Mouse (Mus musculus): Measurements from ENCODE around the gene Gm10134.
"Not testable (repeated sequence)": the region's sequence is repeated elsewhere in the genome, so short reads cannot be mapped to it uniquely, and the experiment has no call there.

The Gm10134 gene

DNA sequence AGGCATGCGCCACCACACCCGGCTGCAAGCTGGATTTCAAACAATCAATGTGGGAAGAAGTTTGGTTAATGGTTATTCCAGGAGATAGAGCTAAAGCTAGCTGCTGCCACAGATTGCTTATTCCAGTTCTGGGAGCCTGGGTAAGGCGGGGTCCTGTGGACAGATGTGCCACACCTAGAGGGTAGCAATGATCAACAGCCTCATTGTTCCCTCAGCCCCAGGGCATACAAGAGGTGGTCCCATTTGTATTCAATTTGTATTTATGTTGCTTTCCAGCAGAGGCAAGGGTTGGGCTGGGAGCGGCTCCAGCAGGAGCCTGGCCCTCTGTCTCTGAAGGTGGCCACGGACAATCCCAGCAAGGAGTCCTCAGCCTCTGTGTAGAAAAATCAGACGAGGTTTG lies 396 bp downstream of the Gm10134 start:
- DNase-seq = no peak

DNA sequence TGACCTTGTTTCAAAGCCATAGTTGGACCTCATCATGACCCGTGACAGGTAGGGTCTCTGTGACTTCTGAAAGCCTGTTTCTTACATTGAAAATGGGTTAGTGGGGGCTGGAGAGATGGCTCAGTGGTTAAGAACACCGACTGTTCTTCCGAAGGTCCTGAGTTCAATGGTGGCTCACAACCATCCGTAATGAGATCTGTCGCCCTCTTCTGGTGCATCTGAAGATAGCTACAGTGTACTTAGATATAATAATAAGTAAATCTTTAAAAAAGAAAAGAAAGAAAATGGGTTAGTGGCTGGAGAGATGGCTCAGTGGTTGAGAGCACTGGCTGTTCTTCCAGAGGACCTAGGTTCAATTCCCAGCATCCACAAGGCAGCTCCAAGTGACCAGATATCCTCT lies 5.7 kb downstream of the Gm10134 start:
- not testable (repeated sequence) for DNase-seq

GRCm38 (mm10) chr2:28512798-28513401 lies 7.0 kb downstream of the Gm10134 start, which contains the start of gene Ralgds:
Gene Ralgds (plus strand): TSS chr2:28513125.
- DNase-seq = peak; percentile 74

GRCm38 (mm10) chr2:28513431-28514370 lies 7.8 kb downstream of the Gm10134 start:
- peak; percentile 45 for DNase-seq

GRCm38 (mm10) chr2:28514489-28514888 lies 8.6 kb downstream of the Gm10134 start:
- DNase-seq = peak; percentile 89

DNA sequence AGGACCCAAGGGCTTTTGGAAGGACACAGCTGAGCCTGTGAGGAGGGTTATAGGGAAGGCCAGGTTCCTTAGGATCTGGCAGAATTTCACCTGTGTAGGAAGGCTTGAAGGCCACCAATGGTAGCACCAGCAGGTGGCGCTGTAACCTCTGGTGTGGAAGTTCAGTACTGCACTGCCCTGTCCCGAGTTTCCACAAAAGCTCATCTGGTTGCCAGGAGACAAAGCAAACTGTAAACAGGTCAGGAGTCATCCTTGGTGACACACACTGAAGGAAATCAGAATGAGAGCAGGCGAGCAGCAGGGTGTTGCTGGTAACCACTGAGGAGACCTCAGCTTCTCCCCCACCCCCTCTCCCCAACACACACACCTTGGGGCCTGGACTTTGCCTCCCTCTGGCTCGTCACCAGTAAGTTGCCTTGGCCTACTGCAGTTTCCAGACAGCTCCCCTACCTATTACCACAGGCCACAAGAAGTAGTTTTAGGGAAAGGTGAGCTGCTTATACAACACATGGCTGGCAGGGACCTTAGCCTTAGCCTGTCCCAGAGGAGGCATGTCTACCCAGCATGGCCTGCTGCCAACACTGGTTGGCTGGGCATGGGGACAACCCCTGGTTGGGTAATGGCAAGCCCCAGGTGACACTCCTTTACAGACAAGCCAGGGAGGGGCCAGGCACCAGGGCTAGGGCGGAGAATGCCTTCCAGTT lies 11.5 kb downstream of the Gm10134 start:
- DNase-seq = peak; percentile 73

DNA sequence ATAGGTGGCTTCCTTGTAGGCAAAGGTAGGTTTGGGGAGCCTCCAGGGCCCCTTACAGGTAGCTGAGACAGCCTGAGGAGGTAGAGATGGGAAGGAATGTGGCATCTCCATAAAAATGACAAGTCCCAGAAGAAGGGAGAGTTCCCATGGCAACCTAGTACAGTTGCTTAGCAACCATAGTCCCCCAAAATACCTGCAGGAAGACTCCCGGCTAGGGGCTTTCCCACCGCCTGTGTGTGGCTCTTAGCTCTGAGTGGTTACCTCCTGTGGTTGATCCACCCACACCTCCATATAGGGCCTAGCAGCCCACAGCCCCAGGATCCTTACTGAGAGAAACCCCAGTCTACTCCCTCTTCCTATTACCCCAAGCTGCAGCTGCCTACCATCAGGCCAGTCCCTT lies 12.3 kb downstream of the Gm10134 start:
- DNase-seq = peak; percentile 37

- DNase-seq = no peak
These were observed 14.7 kb downstream of the Gm10134 start for GRCm38 (mm10) chr2:28520581-28520980.

DNA sequence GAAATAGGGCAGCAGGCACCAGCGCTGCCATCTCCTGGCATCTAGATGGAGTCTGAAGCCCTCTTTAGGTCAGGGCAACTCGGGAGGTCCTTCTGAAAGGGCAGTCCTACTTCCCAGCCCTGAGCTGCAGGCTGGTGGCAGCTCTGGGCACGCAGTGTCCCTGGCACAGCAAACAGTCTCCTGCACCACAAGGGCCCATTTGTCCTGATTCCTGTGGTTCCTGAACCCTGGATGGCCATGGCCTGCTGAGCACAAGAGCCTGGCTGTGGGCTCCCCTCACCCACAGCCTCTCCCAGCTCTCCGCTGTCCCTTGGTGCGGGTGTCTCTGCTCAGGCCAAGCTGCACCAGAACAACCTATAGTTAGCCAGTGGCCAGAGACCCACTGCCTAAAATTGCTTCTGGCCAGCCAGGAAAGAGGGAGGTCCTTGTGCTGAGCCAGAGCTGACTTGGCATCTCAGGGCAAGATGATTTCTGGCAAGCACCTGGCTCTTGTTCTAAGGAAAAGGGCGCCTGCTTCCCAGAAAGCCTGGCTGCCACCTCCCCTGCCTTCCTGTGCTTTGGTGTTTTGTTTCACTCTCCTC lies 15.8 kb downstream of the Gm10134 start:
- no peak for DNase-seq

- no peak for DNase-seq
These were observed 16.3 kb downstream of the Gm10134 start for GRCm38 (mm10) chr2:28522166-28522565.

- no peak for DNase-seq
These were observed 17.8 kb downstream of the Gm10134 start for GRCm38 (mm10) chr2:28523643-28524117.

DNA sequence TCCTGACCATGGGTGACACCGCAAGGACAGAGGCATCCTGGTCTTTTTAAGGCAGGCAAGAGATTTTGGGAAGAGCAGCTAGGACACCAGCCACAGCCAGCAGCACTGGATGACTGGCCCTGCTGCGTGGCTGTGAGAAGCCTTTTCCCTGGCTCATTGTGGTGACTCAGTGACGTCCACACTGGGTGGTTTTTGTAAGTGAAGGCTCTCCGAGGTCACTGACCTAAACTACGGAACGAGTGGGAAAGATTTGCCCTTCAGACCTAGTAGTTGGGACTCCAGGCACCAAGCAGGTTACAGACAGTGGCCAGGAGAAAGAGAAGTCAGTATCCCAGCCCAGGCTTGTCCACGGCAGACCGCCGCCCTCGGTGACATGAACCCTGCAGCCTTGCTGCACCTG lies 18.5 kb downstream of the Gm10134 start:
- no peak for DNase-seq

DNA sequence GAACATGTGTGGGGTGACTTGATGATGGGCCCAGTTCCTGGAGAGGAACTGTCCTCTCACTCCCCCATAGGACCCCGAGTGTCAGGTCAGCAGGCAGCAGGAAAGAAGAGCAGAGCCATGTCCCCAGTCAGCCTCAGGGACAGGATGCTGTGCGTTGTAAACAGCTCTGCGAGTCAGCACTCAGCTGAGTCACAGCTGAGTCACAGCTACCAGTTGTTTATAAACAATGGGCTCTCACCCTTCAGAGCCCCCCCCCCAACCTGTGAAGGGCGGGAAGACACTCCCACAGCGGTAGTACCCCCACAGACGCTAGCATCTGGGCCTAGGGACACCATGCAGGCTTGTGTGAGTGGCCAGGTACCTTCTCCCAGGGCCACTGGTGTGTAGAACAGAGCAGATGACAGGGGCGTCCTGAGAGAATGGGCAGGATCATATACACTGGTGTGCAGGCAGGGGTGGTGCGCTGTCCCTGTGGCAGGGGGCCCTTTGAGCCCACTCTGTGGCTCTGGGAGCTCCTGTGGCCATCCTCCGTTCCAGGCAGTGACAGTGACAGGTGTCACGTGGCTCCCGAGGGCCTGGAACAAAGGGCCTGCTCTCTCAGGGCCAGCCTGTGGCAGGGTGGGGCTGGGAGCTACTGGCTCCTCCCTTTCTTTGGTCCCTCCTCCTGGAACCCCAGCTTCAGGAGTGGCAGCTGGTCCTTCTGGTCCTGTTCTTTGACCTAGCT lies 19.5 kb downstream of the Gm10134 start:
- DNase-seq = no peak

GRCm38 (mm10) chr2:28525943-28526876 lies 20.3 kb downstream of the Gm10134 start:
- peak; percentile 22 for DNase-seq

DNA sequence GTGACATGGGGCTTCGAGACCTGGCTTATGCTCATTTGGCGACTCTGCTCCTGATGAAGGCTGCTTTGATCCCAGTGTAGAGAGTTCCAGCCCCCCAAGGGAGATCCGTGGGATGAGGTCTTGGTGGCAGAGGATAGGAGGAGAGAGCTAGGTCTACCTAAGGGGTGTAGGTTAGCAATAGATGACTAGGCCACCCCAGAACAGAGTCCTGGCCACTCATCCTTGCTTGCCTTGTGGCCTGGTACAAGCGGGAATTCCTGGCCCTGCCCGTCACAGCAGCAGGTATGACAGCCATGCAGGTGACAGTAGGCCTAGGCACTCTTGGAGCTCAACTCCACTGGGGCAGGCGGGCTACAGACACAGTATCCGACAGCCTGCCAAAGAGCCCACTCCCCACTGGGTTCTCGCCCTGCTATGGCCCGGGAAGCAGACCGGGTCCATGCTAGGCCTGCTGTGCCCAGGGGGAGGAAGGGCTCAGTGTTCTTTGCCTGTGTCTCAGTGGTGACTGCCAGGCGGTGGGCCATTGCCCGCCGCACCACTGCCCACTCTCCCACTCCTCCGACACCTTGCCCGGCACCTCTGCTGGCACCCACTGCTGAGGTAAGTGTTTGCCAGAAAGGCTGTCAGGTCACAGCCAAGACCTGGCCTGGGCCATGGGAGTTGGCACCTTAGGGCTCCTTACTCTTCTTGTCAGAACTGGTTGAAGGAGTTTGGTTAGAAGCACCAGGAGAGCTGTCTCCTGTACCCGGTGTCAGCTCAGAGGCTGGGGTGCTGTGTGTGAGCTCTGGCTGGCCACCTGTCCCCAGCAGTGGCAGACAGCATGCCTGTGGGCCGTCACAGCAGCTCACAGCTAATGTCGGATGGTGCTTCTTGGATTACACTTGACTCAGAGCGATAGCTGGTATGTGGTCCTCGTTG lies 21.8 kb downstream of the Gm10134 start:
- no peak for DNase-seq

GRCm38 (mm10) chr2:28528354-28528730 lies 22.4 kb downstream of the Gm10134 start:
- DNase-seq = no peak

DNA sequence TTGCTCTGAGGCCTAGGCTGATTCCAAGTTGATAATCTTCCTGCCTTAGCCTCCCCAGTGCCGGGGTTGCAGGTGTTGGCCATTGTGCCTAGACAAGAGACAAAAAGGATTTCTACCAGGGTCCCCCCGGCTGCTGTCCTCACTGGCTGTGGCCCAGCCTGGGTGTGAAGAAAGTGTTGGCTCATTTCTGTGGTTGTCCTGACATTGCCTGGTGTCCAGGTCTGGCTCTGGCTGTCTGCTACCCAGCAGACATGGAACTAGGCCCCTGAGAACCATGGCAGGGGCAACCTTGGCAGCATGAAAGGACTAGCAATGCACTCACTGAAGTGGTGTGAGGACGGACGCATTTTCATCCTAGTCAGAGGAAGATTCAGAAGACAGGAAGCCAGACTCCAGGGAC lies 24.0 kb downstream of the Gm10134 start:
- DNase-seq = no peak

DNA sequence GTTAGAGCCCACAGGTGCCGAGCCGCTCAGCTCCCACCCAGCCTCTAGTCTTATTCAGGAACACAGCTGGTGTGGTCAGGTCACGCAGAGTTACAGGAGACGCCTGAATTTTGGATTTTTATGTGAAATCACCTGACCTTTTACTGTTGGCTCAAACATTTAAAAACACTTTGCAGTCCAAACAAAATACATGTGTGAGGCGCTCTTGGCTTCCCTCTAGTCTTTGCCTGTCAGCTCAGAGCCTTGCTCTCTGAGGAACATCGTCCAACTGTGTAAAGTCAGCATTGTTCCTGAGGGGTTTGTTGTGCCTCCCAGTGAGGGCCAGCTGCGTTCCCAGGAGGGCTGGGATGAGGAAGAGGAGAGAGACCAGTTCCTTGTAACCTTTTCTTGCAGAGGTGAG lies 24.4 kb downstream of the Gm10134 start:
- no peak for DNase-seq

DNA sequence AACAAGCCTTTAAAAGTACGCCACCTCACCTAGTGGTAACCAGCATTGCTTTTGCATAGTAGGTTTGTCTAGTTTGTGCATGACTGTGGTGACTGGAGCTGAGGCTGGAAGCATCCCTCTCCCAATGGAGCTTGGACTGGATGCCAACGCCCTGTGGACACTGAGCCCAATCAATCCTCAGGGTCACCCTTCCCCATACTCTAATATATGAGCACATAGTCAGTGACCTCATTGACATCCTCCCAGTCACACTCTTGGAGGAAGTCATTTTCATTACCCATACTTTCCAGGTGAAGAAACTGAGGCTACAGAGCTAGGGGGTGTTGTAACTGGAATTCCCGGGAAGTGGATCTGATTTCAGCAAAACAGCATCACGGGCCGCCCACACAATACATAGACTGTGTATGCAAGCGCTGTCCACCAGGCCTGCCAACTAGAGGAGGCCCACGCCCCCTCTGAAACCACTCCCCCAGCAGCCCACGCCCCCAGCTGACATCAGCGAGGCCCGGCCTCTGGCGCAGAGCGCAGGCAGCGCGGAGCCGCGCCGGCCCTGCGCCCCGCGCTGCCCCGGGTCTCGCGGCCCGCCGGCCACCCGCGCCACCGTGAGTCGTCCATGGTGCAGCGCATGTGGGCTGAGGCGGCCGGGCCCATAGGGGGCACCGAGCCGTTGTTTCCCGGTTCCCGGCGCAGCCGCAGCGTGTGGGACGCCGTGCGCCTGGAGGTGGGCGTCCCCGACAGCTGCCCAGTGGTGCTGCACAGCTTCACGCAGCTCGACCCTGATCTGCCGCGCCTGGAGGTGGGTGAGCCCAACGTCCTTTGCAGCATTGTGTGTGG lies 27.3 kb downstream of the Gm10134 start:
- DNase-seq = peak; percentile 78
